Mouse (Mus musculus): ENCODE measurements around the gene Apol6.

DNA sequence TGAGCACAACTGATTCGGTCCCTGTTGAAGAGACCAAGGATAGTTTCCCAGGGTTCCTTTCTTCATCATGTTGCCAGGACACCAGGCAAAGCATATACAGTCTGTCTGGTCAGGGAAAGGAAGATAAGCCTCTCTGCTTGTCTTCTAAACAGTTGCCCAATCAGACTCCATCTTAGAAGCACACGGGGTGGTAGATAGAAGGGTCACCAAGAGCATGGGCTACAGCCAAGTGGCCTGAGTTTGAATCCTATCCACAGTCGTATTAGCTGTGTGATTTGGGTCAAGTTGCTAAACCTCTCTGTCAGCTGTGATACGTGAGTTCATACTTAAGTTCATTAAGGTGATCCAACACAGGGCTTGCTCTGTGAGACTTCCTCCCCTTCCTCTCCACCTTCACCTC is 24.4 kb upstream of the Apol6 start:
- TF ChIP-seq CTCF (IDR thresholded peaks at IDR 0.05; ENCODE audit: low read depth) (no peak), EP300 (IDR thresholded peaks at IDR 0.05; ENCODE audit: low read depth) (no peak)
